Mouse (Mus musculus) neural tube, embryonic 15.5 days (tissue): ENCODE data around the gene Cdk19. TPM values are rescaled to one million over a fixed set of nuclear protein-coding genes. Genes with fewer than 3 reads are reported as not detected.
"Not testable (repeated sequence)": the region's sequence is repeated elsewhere in the genome, so short reads cannot be mapped to it uniquely, and the experiment has no call there.

Experiments used
- ATAC-seq: fragments of 200-750 bp; cut with Nextera tagmentation; 2 replicates; pipeline ENCODE4 v1.8.0; 2017; ENCODE audit warnings: mild to moderate bottlenecking, moderate TSS enrichment, moderate library complexity; ENCODE audit not compliant: low FRiP score
- H3K27ac ChIP-seq: fragments of 300-500 bp; sonication (generic); replicated peaks from 2 replicates; pipeline ENCODE4 v1.5.1; 2015; ENCODE audit warnings: mild to moderate bottlenecking, inconsistent platforms
- H3K27me3 ChIP-seq: fragments of 300-500 bp; sonication (generic); replicated peaks from 2 replicates; pipeline ENCODE4 v1.6.1; 2015; ENCODE audit warnings: inconsistent platforms
- H3K36me3 ChIP-seq: fragments of 300-500 bp; sonication (generic); 2 replicates; pipeline ENCODE4 v1.6.1; 2015; ENCODE audit warnings: inconsistent platforms
- H3K4me1 ChIP-seq: fragments of 300-500 bp; sonication (generic); 2 replicates; pipeline ENCODE4 v1.6.1; 2015; ENCODE audit warnings: inconsistent platforms
- H3K4me2 ChIP-seq: fragments of 300-500 bp; sonication (generic); 2 replicates; pipeline ENCODE4 v1.6.1; 2015; ENCODE audit warnings: inconsistent platforms, mild to moderate bottlenecking, moderate library complexity
- H3K4me3 ChIP-seq: fragments of 300-500 bp; sonication (generic); replicated peaks from 2 replicates; pipeline ENCODE4 v1.5.1; 2015; ENCODE audit warnings: mild to moderate bottlenecking, inconsistent platforms
- H3K9ac ChIP-seq: fragments of 300-500 bp; sonication (generic); replicated peaks from 2 replicates; pipeline ENCODE4 v1.6.1; 2015; ENCODE audit warnings: mild to moderate bottlenecking, inconsistent platforms
- H3K9me3 ChIP-seq: fragments of 300-500 bp; sonication (generic); replicated peaks from 2 replicates; pipeline ENCODE4 v1.6.1; 2016; ENCODE audit warnings: inconsistent platforms
- WGBS: fragments of 180-500 bp; shearing (Covaris S2); methylation state at CpG from one replicate; pipeline ENCODE4 v1.1.7; 2015; ENCODE audit warnings: mixed read lengths; 5-methylcytosine and 5-hydroxymethylcytosine counted together
- polyA plus RNA-seq: library from polyadenylated mRNA; unstranded; fragments of >200 nt; fragmentation: Nextera tagmentation; extraction: Ambion mirVana; gene quantifications from 2 replicates; pipeline ENCODE4 v1.2.1, GENCODE M21; 2015

Gene Cdk19
- polyA plus RNA-seq, 1 experiment from 2014 or later, result 9.7 TPM

GRCm38 (mm10) chr10:40497301-40498041 is 158.1 kb downstream of the Cdk19 start:
- H3K4me2 ChIP-seq, result no peak overlapping the region
- no peaks in the 10 kb centered on the region for H3K36me3 ChIP-seq
- no peak for ATAC-seq
- no peak overlapping the region for H3K9ac ChIP-seq
- WGBS, result 56% methylated on average over 9 of the region's 9 CpGs
- H3K27me3 ChIP-seq, result no peaks in the 10 kb centered on the region
- H3K27ac ChIP-seq, result no peak overlapping the region
- H3K4me1 ChIP-seq, result 0 out of 2 replicates have a peak, but pooled peaks cover 7% of the 10 kb centered on the region
- H3K9me3 ChIP-seq, result no peaks in the 10 kb centered on the region
- H3K4me3 ChIP-seq, result no peak overlapping the region

- H3K27ac ChIP-seq, result no peak overlapping the region
- H3K27me3 ChIP-seq, result no peaks in the 10 kb centered on the region
- H3K9me3 ChIP-seq, result no peaks in the 10 kb centered on the region
- H3K4me1 ChIP-seq, result 0 out of 2 replicates have a peak, but pooled peaks cover 7% of the 10 kb centered on the region
- no peak for ATAC-seq
- H3K4me3 ChIP-seq, result no peak overlapping the region
- 76% methylated on average over 4 of the region's 4 CpGs for WGBS
- H3K9ac ChIP-seq, result no peak overlapping the region
- H3K36me3 ChIP-seq, result no peaks in the 10 kb centered on the region
- H3K4me2 ChIP-seq, result no peak overlapping the region
Observed at GRCm38 (mm10) chr10:40498426-40498825, 159.1 kb downstream of the Cdk19 start.

DNA sequence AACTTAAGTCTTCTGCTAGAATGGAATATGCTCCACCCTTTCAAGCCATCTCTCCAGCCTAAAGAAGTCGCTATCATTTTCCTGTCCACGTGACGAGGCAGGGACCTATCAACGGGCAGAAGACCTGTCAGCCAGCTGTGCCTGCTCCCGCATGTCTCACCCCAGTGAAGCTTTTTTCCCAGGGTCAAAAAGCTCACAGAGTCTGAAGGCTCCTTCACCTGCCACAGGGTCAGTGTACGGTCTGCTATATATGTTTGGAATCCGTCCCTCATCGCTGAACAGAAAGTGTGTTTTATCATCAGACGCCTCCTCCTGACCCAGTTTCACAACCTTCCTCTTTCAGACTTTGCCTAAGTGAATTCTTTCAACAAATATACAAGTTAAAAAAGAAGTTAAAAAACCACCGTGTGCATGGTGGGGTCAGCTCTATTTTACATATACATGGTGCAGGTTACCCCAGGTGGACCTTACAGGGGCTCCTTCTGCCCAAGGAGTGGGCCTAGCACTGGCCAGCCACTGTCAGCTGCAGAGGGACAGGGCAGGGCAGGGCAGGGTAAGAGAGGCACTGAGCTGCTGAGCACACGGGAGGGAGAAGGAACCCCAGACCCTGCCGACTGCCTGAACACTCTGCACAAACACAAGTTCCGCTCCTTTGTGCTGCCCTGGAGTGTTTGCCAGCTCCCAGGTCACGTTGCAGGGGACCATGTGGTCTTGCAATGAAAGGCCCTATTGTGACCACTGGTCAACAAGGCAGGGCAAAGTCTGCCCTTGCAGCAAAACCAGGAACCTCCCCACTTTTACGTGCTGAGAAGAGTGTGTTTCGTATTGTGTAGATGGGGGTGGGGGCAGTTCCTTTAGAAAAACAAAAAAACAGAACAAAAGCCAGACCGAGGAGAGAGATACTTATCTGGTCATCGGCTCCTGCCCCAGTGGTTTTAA is 160.2 kb downstream of the Cdk19 start:
- WGBS, result 50% methylated on average over 18 of the region's 18 CpGs
- no peaks in the 10 kb centered on the region for H3K27me3 ChIP-seq
- H3K4me1 ChIP-seq, result 0 out of 2 replicates have a peak, but pooled peaks cover 7% of the 10 kb centered on the region
- 0 out of 2 replicates have a peak overlapping the region, but pooled peaks have one; percentile 3 for H3K4me2 ChIP-seq
- peak overlapping the region; percentile 48 for H3K27ac ChIP-seq
- H3K9ac ChIP-seq, result no peak overlapping the region
- H3K9me3 ChIP-seq, result no peaks in the 10 kb centered on the region
- no peak overlapping the region for H3K4me3 ChIP-seq
- ATAC-seq, result peak; percentile 58
- H3K36me3 ChIP-seq, result no peaks in the 10 kb centered on the region

- no peaks in the 10 kb centered on the region for H3K27me3 ChIP-seq
- H3K27ac ChIP-seq, result no peak overlapping the region
- 0 out of 2 replicates have a peak, but pooled peaks cover 7% of the 10 kb centered on the region for H3K4me1 ChIP-seq
- no peak overlapping the region for H3K4me3 ChIP-seq
- no peaks in the 10 kb centered on the region for H3K9me3 ChIP-seq
- H3K4me2 ChIP-seq, result no peak overlapping the region
- H3K9ac ChIP-seq, result no peak overlapping the region
- no peak for ATAC-seq
- H3K36me3 ChIP-seq, result no peaks in the 10 kb centered on the region
- WGBS, result 89% methylated on average over 7 of the region's 7 CpGs
Observed at GRCm38 (mm10) chr10:40500723-40501245, 161.4 kb downstream of the Cdk19 start.

GRCm38 (mm10) chr10:40502734-40503133 is 163.4 kb downstream of the Cdk19 start:
- Histone ChIP-seq H3K9ac (no peak overlapping the region), H3K4me3 (no peak overlapping the region), H3K9me3 (no peaks in the 10 kb centered on the region), H3K27ac (no peak overlapping the region), H3K36me3 (no peaks in the 10 kb centered on the region), H3K4me1 (0 out of 2 replicates have a peak, but pooled peaks cover 7% of the 10 kb centered on the region), H3K27me3 (no peaks in the 10 kb centered on the region), H3K4me2 (no peak overlapping the region)
- WGBS, result 97% methylated on average over 2 of the region's 3 CpGs
- ATAC-seq, result no peak

DNA sequence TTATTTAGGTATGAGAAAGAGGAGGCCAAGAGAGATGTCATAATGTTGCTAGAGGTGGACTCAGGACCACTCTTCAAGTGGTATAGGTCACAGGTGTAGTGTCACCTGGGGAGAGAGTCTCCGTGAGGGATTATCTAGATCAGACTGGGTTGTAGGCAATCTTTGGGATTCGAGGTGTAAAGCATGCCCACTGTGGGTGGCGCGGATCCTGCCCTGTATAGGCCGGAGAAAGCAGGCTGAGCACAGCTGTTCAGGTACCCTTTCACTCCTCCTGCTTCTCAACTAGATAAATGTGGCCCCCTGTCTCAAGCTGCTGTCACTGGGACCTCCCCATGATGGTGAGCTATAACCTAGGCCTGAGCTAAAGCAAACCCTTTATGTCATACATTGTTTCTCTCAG is 171.0 kb downstream of the Cdk19 start:
- H3K9me3 ChIP-seq, result no peaks in the 10 kb centered on the region
- no peaks in the 10 kb centered on the region for H3K36me3 ChIP-seq
- H3K4me1 ChIP-seq, result no peaks in the 10 kb centered on the region
- H3K4me2 ChIP-seq, result no peak overlapping the region
- H3K27ac ChIP-seq, result no peak overlapping the region
- no peak for ATAC-seq
- no peaks in the 10 kb centered on the region for H3K27me3 ChIP-seq
- no peak overlapping the region for H3K4me3 ChIP-seq
- H3K9ac ChIP-seq, result no peak overlapping the region
- WGBS, result 96% methylated on average over 5 of the region's 5 CpGs

GRCm38 (mm10) chr10:40511221-40511677 is 171.9 kb downstream of the Cdk19 start:
- WGBS, result 92% methylated on average over 8 of the region's 8 CpGs
- no peaks in the 10 kb centered on the region for H3K9me3 ChIP-seq
- no peaks in the 10 kb centered on the region for H3K27me3 ChIP-seq
- H3K4me3 ChIP-seq, result no peak overlapping the region
- no peak overlapping the region for H3K4me2 ChIP-seq
- no peak for ATAC-seq
- H3K27ac ChIP-seq, result no peak overlapping the region
- H3K4me1 ChIP-seq, result no peaks in the 10 kb centered on the region
- H3K36me3 ChIP-seq, result no peaks in the 10 kb centered on the region
- H3K9ac ChIP-seq, result no peak overlapping the region

- Histone ChIP-seq H3K4me2 (no peak overlapping the region), H3K4me1 (no peaks in the 10 kb centered on the region), H3K27me3 (no peaks in the 10 kb centered on the region), H3K4me3 (no peak overlapping the region), H3K36me3 (no peaks in the 10 kb centered on the region), H3K9me3 (no peaks in the 10 kb centered on the region), H3K27ac (no peak overlapping the region), H3K9ac (no peak overlapping the region)
- WGBS, result 98% methylated on average over 6 of the region's 6 CpGs
- ATAC-seq, result no peak
Observed at GRCm38 (mm10) chr10:40512185-40512584, 172.8 kb downstream of the Cdk19 start.

- H3K36me3 ChIP-seq, H3K4me1 ChIP-seq, H3K9ac ChIP-seq, H3K4me3 ChIP-seq, H3K4me2 ChIP-seq, H3K27me3 ChIP-seq, H3K9me3 ChIP-seq, H3K27ac ChIP-seq, ATAC-seq: not testable (repeated sequence)
- WGBS, result 92% methylated on average over 7 of the region's 7 CpGs
Observed at GRCm38 (mm10) chr10:40512996-40513395, 173.6 kb downstream of the Cdk19 start.

- H3K4me1 ChIP-seq, result 0 out of 2 replicates have a peak, but pooled peaks cover 7% of the 10 kb centered on the region
- H3K27me3 ChIP-seq, result no peaks in the 10 kb centered on the region
- no peak overlapping the region for H3K4me2 ChIP-seq
- no peaks in the 10 kb centered on the region for H3K9me3 ChIP-seq
- no peaks in the 10 kb centered on the region for H3K36me3 ChIP-seq
- H3K9ac ChIP-seq, result no peak overlapping the region
- no peak overlapping the region for H3K27ac ChIP-seq
- WGBS, result 76% methylated on average over 5 of the region's 5 CpGs
- H3K4me3 ChIP-seq, result no peak overlapping the region
- no peak for ATAC-seq
Observed at GRCm38 (mm10) chr10:40515225-40515681, 175.9 kb downstream of the Cdk19 start.

DNA sequence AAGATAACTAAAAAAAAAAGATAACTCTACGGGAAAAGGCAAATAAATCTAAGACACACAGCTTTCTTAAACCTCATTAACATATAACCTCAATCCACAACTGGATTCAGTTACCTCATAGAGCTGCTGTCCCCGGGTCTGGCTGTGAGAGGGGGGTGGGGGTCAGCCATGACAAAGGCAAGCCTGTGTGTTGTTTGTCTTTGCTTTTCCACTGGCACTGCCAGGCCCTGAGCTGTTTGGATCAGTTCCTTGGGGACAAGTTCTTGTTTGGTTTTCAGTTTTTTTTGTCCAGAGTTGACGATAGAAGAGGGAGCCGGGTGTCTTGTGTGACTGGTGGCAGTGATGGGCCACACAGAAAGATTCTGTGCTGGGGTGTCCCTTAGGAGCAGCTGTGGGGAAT is 177.1 kb downstream of the Cdk19 start:
- H3K9ac ChIP-seq, result no peak overlapping the region
- peaks cover 13% of the 10 kb centered on the region; the same call in 1 of the 2 replicates for H3K4me1 ChIP-seq
- no peak overlapping the region for H3K27ac ChIP-seq
- H3K36me3 ChIP-seq, result no peaks in the 10 kb centered on the region
- H3K4me2 ChIP-seq, result no peak overlapping the region
- no peak for ATAC-seq
- 39% methylated on average over 4 of the region's 4 CpGs for whole genome bisulfite sequencing
- no peaks in the 10 kb centered on the region for H3K9me3 ChIP-seq
- H3K4me3 ChIP-seq, result no peak overlapping the region
- no peaks in the 10 kb centered on the region for H3K27me3 ChIP-seq
